Mouse (Mus musculus) megakaryocyte, embryonic 14.5 days (primary cell): ENCODE measurements around the gene Cmc1. TPM values are rescaled to one million over a fixed set of nuclear protein-coding genes. Genes with fewer than 3 reads are reported as not detected.
A peak's percentile ranks its signal among the peaks of the same experiment; 100 is the strongest.

Source experiments
- H3K27me3 ChIP-seq: replicated peaks from 2 replicates; pipeline ENCODE3; 2012; ENCODE audit warnings: inconsistent platforms
- H3K36me3 ChIP-seq: replicated peaks from 2 replicates; pipeline ENCODE3; 2012; ENCODE audit warnings: low read length, inconsistent platforms, mixed read lengths
- H3K4me1 ChIP-seq: 2 replicates; pipeline ENCODE4 v1.6.1; 2012; ENCODE audit warnings: inconsistent platforms
- H3K4me3 ChIP-seq: replicated peaks from 2 replicates; pipeline ENCODE3; 2012; ENCODE audit warnings: moderate library complexity, mild to moderate bottlenecking, inconsistent platforms
- H3K9me3 ChIP-seq: 2 replicates; pipeline ENCODE4 v1.6.1; 2012; ENCODE audit warnings: inconsistent platforms
- FLI1 ChIP-seq: IDR thresholded peaks from 2 replicates; pipeline ENCODE4 v1.6.1; 2012; ENCODE audit warnings: low read length, inconsistent platforms, mixed read lengths
- GATA1 ChIP-seq: IDR thresholded peaks from 3 replicates; pipeline ENCODE4 v1.6.1; 2012; ENCODE audit warnings: mixed read lengths, low read length, inconsistent platforms, borderline replicate concordance
- polyA plus RNA-seq: library from polyadenylated mRNA; stranded (reverse); fragments of >175 nt; gene quantifications from 2 replicates; pipeline ENCODE4 v1.2.3, GENCODE M21; 2012; ENCODE audit warnings: low replicate concordance; ENCODE audit not compliant: insufficient read depth

Gene Cmc1
- polyA plus RNA-seq, 1 experiment = 11.6 TPM

DNA sequence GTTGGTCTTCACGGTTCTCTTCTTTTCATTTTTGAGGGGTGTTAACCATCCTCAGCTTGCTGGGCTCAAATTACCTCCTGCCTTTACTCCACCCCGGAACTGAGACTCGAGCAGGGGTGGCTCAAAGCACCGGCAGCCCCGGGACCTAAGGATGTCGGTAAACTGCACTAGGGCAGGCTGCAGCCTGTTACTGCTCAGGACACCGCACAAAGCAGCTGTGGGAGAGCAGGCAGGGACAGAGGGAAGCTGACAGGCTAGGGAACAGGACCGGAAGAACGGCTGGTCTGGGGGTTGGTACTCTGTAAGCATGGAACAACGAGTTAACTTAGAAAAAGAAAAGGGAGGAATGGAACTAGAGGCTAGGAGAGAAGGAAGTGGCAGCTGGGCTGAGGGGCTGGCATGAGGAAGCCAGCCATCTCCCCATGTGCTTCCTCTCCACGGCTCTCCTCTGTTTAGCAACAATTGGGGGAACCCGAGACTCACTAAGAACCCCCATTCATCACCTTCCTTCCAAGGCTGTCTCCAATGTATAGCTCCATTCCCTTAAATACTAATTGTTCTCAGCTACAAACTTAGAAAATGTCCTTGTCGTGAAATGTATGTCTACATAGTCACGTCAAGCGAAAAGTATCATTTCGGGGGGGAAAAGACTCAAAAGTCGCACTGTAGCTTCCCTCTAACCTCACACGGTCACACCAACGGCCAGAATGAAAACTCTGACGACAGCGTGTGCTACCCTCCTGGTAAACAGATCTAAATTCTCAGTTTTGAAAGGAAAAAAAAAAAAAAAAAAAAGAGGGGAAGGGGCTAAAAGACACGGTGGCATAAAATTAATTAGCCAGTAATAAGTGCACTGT, 67.2 kb downstream of the Cmc1 start:
- TF ChIP-seq GATA1 = no peak
- TF ChIP-seq FLI1 = no peak
- Histone ChIP-seq H3K27me3 (no peaks in the 10 kb centered on the region), H3K4me3 (peak overlapping the region; percentile 92), H3K4me1 (peaks cover 20% of the 10 kb centered on the region), H3K9me3 (no peaks in the 10 kb centered on the region), H3K36me3 (peaks cover 11% of the 10 kb centered on the region)

DNA sequence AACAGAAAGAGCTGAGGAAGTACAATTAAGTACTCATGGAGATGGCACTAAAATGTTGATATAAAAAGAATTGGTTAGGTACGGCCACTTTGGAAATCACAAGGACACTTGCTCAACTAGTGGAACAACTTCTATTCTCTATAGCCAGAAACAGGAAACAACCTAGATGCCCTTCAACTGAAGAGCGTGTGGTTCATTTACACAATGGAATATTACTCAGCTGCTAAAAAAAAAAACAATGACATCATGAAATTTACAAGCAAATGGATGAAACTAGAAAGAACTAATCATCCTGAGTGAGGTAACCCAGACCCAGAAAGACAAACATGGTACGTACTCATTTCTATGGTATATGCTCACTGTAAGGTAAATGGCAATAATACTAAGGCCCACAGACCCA, 76.6 kb downstream of the Cmc1 start:
- Histone ChIP-seq H3K27me3 (no peaks in the 10 kb centered on the region), H3K9me3 (no peaks in the 10 kb centered on the region), H3K36me3 (peaks cover 76% of the 10 kb centered on the region), H3K4me1 (peaks cover 26% of the 10 kb centered on the region), H3K4me3 (no peak overlapping the region)
- no peak for TF ChIP-seq FLI1

DNA sequence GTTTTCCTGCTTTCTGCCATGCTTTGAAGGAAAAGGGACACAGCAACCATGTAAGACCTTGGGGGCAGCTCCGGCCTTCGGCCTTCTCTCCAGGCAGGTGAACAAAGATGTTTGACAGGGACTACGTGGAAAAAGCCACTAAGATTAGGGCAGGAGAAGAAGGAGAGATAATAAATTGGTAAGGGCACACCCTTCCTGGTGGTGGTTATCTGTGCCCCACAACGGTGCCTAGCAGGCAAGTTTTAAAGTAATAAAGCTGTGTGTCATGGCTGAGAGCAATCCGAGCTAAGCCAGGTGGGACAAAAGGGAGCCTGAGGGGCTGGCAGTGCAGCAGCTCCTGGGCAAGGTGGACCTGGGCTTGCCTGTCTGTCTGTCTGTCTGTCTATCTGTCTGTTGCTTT, 77.9 kb downstream of the Cmc1 start:
- H3K9me3 ChIP-seq = no peaks in the 10 kb centered on the region
- H3K27me3 ChIP-seq = no peaks in the 10 kb centered on the region
- peaks cover 26% of the 10 kb centered on the region for H3K4me1 ChIP-seq
- peaks cover 84% of the 10 kb centered on the region for H3K36me3 ChIP-seq
- no peak for TF ChIP-seq GATA1
- TF ChIP-seq FLI1 = no peak
- H3K4me3 ChIP-seq = no peak overlapping the region

DNA sequence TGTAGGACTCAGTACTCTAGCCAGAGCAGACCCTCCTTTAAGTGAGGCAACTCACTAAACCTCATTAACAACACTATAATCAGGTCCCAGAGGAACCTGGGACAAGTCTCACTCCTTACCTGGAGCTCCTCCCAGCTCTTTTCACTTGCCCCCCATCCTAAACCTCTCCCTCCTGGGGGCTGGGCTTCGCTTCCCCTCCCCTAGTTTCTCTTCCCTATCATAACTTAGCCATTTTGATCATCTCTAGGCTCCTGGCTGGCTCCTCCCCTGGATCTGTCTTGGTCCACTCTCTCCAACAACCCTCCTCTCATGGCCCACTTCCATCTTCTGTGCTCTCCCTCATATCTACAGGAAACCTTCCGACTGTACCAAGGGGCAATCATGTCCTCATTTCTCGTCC, 78.6 kb downstream of the Cmc1 start:
- Histone ChIP-seq H3K9me3 (no peaks in the 10 kb centered on the region), H3K4me1 (peaks cover 26% of the 10 kb centered on the region), H3K4me3 (no peak overlapping the region), H3K36me3 (peaks cover 89% of the 10 kb centered on the region), H3K27me3 (no peaks in the 10 kb centered on the region)
- no peak for TF ChIP-seq GATA1
- no peak for TF ChIP-seq FLI1

DNA sequence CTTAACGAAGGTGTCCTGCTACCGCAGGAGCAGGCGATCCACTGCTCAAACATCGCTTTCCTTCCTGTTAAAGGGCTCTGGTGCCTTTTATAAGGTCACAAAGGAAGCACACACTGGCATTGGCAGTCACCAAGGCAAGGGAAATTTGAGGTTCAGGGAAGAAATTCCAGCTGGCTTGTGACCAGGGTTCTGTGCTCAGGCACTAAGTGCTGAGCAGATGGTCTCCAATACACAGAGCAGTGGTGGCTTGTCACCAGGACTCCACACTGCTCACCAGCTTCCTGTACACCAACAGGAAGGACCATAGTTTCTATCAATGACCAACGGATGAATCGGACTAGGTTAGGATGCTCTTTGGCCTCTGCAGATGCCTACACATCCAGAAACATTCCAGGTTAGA, 79.5 kb downstream of the Cmc1 start:
- Histone ChIP-seq H3K9me3 (no peaks in the 10 kb centered on the region), H3K27me3 (no peaks in the 10 kb centered on the region), H3K36me3 (peaks cover 97% of the 10 kb centered on the region), H3K4me1 (peaks cover 26% of the 10 kb centered on the region), H3K4me3 (no peak overlapping the region)
- TF ChIP-seq FLI1 (no peak), GATA1 (no peak)

DNA sequence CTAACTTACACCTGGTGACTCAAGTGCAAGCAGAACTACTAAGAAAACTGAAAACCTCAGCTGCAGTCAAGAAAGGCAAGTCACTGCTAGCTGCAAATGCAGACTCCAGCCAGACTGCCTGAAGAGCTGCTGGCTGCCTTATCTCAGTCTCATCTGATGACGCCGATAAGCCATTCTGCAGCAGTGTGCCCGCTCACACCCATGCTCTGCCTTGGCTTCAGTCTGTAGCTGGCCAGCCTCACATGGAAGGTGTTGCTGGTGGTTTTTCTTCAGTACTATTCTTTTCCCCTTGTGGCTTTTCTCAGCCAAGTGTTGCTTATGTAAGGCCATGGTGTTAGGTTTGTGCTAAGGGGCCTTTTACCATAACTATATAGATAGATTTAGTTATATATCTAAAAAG, 90.9 kb downstream of the Cmc1 start:
- TF ChIP-seq GATA1 (no peak), FLI1 (no peak)
- Histone ChIP-seq H3K27me3 (no peaks in the 10 kb centered on the region), H3K4me1 (peaks cover 3% of the 10 kb centered on the region; the same call in 1 of the 2 replicates), H3K4me3 (no peak overlapping the region), H3K9me3 (no peaks in the 10 kb centered on the region), H3K36me3 (peaks cover 84% of the 10 kb centered on the region)

DNA sequence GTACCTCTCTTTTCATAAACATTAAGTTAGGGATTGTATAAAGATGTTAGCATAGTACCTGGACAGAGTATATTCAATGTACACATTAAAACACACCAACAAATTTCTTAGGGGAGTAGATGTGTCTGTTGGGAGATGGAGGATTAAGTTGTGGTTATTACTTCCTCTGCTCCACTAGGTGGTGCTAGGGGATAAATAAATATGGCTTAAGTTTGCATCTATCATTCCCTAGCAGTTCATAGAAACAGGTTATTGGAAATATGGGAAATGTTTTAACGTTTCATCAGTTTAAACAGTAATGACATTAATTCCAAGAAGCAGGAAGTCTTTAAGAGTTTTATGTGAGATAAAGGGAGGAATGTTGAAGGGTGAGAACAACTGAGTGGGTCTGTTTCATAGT, 96.7 kb downstream of the Cmc1 start:
- H3K9me3 ChIP-seq = no peaks in the 10 kb centered on the region
- TF ChIP-seq FLI1 = no peak
- TF ChIP-seq GATA1 = no peak
- H3K27me3 ChIP-seq = no peaks in the 10 kb centered on the region
- no peak overlapping the region for H3K4me3 ChIP-seq
- peaks cover 9% of the 10 kb centered on the region for H3K4me1 ChIP-seq
- H3K36me3 ChIP-seq = peaks cover 87% of the 10 kb centered on the region

DNA sequence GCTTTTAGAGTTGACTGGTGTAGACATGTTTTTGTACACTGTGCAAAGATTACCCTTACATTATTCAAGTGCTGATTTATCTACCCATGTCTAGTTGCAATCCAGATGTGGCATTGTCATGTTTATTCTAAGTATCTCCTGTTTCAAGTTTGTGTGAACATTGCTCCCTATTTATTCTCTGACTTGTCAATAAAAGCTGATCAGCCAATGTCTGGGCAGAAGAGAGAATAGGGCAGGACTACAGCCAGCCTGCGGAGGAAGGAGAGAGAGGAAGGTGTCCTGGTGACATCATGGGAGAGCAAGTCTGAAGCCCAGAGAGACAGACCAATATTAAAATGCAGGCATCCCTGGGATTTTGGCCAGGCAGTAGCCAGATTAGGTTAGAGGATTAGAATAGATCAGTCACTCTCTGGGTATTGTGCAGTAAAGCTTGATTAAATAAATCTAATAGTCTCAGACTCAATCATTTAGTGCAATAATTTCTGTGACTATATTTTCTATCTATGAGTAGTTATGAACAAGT, 104.9 kb downstream of the Cmc1 start:
- TF ChIP-seq GATA1 (no peak), FLI1 (no peak)
- H3K36me3 ChIP-seq = peaks cover 61% of the 10 kb centered on the region
- H3K27me3 ChIP-seq = no peaks in the 10 kb centered on the region
- H3K4me3 ChIP-seq = no peak overlapping the region
- peaks cover 38% of the 10 kb centered on the region for H3K4me1 ChIP-seq
- H3K9me3 ChIP-seq = no peaks in the 10 kb centered on the region

DNA sequence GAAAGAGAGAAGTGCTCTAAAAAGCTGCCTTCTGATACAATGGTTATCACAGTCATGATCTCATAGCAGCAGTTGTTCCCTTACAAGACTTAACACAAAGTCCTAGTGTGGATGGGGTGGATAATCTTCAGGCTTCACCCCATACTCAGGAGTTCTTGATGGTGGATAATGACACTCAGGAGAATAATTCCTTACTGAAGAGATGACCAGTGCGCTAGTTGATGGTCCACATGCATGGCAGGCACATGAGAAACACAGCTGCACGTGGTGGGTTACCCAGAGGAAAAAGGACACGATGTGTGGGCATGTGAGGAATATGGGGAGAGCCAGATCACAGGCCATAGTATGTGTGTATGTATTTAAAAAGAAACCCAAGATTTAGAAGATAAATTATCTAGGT, 106.4 kb downstream of the Cmc1 start:
- no peak for TF ChIP-seq GATA1
- no peak for TF ChIP-seq FLI1
- H3K27me3 ChIP-seq = no peaks in the 10 kb centered on the region
- peaks cover 47% of the 10 kb centered on the region for H3K36me3 ChIP-seq
- H3K4me3 ChIP-seq = no peak overlapping the region
- peaks cover 41% of the 10 kb centered on the region for H3K4me1 ChIP-seq
- no peaks in the 10 kb centered on the region for H3K9me3 ChIP-seq

DNA sequence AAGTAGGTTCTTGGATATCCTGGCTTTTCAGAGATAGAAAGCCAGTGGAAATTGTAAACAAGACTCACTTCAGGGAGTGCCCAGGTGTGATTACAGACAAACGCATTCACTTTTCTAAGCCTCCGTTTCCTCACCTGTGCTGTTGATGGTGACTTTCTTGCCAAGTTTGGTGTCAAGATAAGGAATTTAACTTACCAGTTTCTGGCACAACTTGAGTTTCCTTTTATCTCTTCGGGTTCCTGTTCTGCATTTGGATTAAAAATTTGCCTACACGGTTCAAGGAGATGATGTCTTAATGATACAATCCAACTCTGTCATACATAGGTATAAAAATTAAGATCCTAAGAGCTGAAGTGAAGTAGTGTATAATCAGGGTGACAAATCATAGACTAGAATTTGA, 107.2 kb downstream of the Cmc1 start:
- no peak for TF ChIP-seq FLI1
- TF ChIP-seq GATA1 = no peak
- Histone ChIP-seq H3K4me3 (no peak overlapping the region), H3K27me3 (no peaks in the 10 kb centered on the region), H3K4me1 (peaks cover 41% of the 10 kb centered on the region), H3K9me3 (no peaks in the 10 kb centered on the region), H3K36me3 (peaks cover 38% of the 10 kb centered on the region)
